Mouse (Mus musculus) neural tube, embryonic 14.5 days (tissue): ENCODE results near the gene Psme2b. TPM values are rescaled to one million over a fixed set of nuclear protein-coding genes. Genes with fewer than 3 reads are reported as not detected.
"Not testable (repeated sequence)": the region's sequence is repeated elsewhere in the genome, so short reads cannot be mapped to it uniquely, and the experiment has no call there.

Source experiments
- ATAC-seq: fragments of 200-750 bp; cut with Nextera tagmentation; 2 replicates; pipeline ENCODE4 v1.8.0; 2017; ENCODE audit warnings: low read depth, mild to moderate bottlenecking, moderate TSS enrichment, moderate library complexity
- H3K27ac ChIP-seq: fragments of 300-500 bp; sonication (generic); 2 replicates; pipeline ENCODE4 v1.5.1; 2014; ENCODE audit warnings: low read depth, mild to moderate bottlenecking, control low read depth, low read length, moderate library complexity, mixed read lengths
- H3K27me3 ChIP-seq: fragments of 300-500 bp; sonication (generic); 2 replicates; pipeline ENCODE4 v1.6.1; 2014; ENCODE audit warnings: low read length; ENCODE audit not compliant: control insufficient read depth, insufficient read depth
- H3K36me3 ChIP-seq: fragments of 300-500 bp; sonication (generic); 2 replicates; pipeline ENCODE4 v1.6.1; 2014; ENCODE audit warnings: low read length, mixed read lengths; ENCODE audit not compliant: control insufficient read depth, insufficient read depth
- H3K4me1 ChIP-seq: fragments of 300-500 bp; sonication (generic); 2 replicates; pipeline ENCODE4 v1.6.1; 2014; ENCODE audit warnings: low read length; ENCODE audit not compliant: control insufficient read depth, insufficient read depth
- H3K4me2 ChIP-seq: fragments of 300-500 bp; sonication (generic); 2 replicates; pipeline ENCODE4 v1.6.1; 2014; ENCODE audit warnings: mild to moderate bottlenecking, low read depth, low read length, control low read depth
- H3K4me3 ChIP-seq: fragments of 300-500 bp; sonication (generic); 2 replicates; pipeline ENCODE4 v1.5.1; 2014; ENCODE audit warnings: low read depth, low read length, control low read depth, mixed read lengths
- H3K9ac ChIP-seq: fragments of 300-500 bp; sonication (generic); replicated peaks from 2 replicates; pipeline ENCODE4 v1.6.1; 2014; ENCODE audit warnings: low read depth, mild to moderate bottlenecking, control low read depth, low read length, mixed read lengths
- H3K9me3 ChIP-seq: fragments of 300-500 bp; sonication (generic); 2 replicates; pipeline ENCODE4 v1.6.1; 2016; ENCODE audit warnings: low read length; ENCODE audit not compliant: control insufficient read depth
- WGBS: fragments of 180-500 bp; shearing (Covaris S2); extraction: QIAGEN DNeasy Blood & Tissue Kit; methylation state at CpG from one replicate; pipeline ENCODE4 v1.1.7; 2014; 5-methylcytosine and 5-hydroxymethylcytosine counted together
- polyA plus RNA-seq: library from polyadenylated mRNA; unstranded; fragments of >200 nt; fragmentation: Nextera tagmentation; extraction: Ambion mirVana; gene quantifications from 2 replicates; pipeline ENCODE4 v1.2.1, GENCODE M21; 2014

Gene Psme2b
- 1.4 and 1.6 TPM in 2 replicates for polyA plus RNA-seq

DNA sequence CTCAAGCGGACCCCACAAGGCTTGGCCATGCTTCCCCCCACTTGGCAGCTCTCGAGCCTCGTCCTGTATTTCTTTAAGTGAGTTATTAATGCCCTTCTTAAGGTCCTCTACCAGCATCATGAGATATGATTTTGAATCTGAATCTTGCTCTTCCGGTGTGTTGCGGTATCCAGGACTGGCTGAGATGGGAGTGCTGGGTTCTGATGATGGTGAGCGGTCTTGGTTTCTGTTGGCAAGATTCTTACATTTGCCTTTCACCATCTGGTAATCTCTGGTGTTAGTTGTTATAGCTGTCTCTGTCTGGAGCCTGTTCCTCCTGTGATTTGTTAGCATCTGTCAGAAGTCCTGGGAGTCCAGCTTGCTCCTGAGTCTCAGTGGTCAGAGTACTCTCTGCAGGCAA lies at the start of gene Psme2b:
Gene Psme2b (minus strand): TSS at position 101 of the 400 bp plus-strand sequence.
- H3K4me2 ChIP-seq, H3K4me3 ChIP-seq, H3K27ac ChIP-seq, H3K9ac ChIP-seq, H3K9me3 ChIP-seq, H3K4me1 ChIP-seq, ATAC-seq, H3K36me3 ChIP-seq, H3K27me3 ChIP-seq: not testable (repeated sequence)
- WGBS, result 97% methylated on average over 6 of the region's 6 CpGs

DNA sequence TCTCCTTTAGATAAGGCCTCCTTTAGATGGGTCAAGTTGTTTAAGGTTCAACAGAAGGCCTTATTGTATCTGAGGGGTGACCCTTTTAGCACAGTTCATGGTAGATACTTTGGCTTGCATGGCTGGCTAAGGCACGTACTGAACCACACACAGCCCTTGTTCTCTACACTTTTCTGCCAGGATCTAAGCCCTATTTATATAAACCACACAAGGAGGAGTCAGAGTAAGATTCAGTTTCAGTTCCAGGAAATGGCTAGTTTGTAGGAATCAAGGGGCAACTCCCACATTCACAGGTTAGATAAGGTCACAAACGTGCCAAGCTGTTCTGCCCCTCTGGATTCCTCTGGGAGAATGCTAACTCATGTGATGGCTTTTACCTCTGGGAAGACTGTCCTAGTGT lies 48.0 kb upstream of the Psme2b start, which contains the start of gene Tgtp1:
Gene Tgtp1 (minus strand): TSS at position 155 of the 400 bp plus-strand sequence.
- H3K4me2 ChIP-seq, ATAC-seq, H3K27ac ChIP-seq, H3K9me3 ChIP-seq, H3K36me3 ChIP-seq, H3K9ac ChIP-seq, H3K27me3 ChIP-seq, H3K4me3 ChIP-seq, H3K4me1 ChIP-seq: not testable (repeated sequence)
- WGBS, result 73% methylated on average over 2 of the region's 2 CpGs

- not testable (repeated sequence) for H3K4me1 ChIP-seq, ATAC-seq, H3K27ac ChIP-seq, H3K27me3 ChIP-seq, H3K36me3 ChIP-seq, H3K4me2 ChIP-seq, H3K9me3 ChIP-seq, H3K4me3 ChIP-seq, H3K9ac ChIP-seq
- 43% methylated on average over 10 of the region's 10 CpGs for WGBS
Observed at GRCm38 (mm10) chr11:48993296-48993695, 47.3 kb upstream of the Psme2b start.

DNA sequence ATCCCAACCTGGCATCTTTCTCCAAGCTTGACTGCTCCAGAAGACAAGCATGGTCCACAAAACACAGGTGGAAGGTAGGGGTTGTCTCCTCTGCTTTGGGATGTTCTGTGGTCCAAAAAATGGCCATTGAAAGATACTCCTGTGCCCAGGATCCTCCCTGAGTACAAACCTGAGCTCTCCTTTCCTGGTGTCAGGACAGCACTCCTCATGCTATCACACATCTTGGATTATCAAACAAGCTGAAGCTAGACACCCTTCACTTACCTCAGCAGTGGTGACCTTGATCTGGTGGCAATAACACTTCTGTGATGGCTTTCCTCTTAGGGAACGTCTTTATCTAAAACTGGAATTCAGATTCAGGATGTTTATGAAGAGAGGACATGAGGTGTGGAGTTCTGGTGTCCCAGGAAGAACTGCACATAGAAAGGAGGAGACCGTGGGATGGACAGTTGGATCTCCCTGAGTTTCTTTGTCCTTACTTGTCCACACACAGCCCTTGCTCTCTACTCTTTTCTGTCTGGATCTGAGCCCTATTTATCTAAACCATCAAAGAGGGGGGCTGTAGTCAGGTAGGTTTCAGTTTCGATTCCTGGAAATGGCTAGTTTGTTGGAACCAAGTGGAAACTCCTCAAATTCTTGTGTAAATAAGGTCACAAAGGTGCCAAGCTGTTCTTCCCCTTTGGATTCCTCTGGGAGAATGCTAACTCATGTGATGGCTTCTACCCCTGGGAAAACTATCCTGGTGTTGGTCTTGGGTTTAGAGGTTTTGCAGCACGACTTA lies 45.9 kb upstream of the Psme2b start, which contains the start of gene Gm12185:
Gene Gm12185 (minus strand): TSS at position 487 of the 781 bp plus-strand sequence.
- H3K36me3 ChIP-seq, H3K4me1 ChIP-seq, H3K9ac ChIP-seq, H3K27me3 ChIP-seq, H3K4me3 ChIP-seq, H3K27ac ChIP-seq, H3K9me3 ChIP-seq, ATAC-seq, H3K4me2 ChIP-seq: not testable (repeated sequence)
- 78% methylated on average over 4 of the region's 4 CpGs for WGBS

DNA sequence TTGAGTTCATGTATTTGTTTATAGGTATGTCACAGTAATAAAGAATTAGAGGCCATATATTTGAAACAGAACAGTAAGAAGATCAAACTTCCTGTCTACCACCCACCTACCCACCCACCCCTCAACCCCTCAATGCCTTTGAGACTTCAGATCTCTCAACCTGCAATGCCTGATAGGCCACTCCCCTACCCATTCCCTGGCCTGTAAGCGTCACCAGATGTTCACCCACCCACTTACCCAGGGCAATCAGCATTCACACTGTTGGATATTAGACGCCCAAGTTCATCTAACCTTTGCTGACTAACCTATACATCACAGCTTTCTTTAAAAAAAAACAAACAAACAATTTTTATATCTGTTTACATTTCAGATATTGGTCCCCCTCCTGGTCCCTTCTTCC lies 44.0 kb upstream of the Psme2b start:
- ATAC-seq, H3K27me3 ChIP-seq, H3K4me2 ChIP-seq, H3K27ac ChIP-seq, H3K36me3 ChIP-seq, H3K4me3 ChIP-seq, H3K4me1 ChIP-seq, H3K9me3 ChIP-seq, H3K9ac ChIP-seq: not testable (repeated sequence)
- WGBS, result 73% methylated on average over 2 of the region's 2 CpGs

DNA sequence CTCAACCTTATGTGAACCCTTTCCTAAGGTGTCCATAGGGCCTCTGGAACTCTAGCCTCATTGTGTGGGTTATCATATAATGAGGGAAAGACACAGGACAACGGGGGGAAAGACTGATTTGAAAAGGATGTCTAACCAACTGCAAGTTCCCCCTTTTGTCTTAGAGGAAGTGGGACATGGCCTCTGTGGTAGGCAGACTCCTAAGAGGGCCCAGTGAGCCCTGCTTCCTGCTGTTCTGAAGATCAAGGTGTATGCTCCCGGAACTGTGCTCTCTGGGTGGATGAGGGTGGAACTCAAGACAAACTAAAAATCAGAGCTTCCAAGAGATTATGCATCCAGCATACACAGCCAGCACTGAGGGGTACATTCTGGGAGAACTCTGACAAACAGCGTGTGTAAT lies 42.2 kb upstream of the Psme2b start:
- not testable (repeated sequence) for H3K4me2 ChIP-seq, H3K9ac ChIP-seq, H3K4me1 ChIP-seq, H3K27ac ChIP-seq, ATAC-seq, H3K27me3 ChIP-seq, H3K4me3 ChIP-seq, H3K36me3 ChIP-seq, H3K9me3 ChIP-seq
- WGBS, result 77% methylated on average over 2 of the region's 3 CpGs

DNA sequence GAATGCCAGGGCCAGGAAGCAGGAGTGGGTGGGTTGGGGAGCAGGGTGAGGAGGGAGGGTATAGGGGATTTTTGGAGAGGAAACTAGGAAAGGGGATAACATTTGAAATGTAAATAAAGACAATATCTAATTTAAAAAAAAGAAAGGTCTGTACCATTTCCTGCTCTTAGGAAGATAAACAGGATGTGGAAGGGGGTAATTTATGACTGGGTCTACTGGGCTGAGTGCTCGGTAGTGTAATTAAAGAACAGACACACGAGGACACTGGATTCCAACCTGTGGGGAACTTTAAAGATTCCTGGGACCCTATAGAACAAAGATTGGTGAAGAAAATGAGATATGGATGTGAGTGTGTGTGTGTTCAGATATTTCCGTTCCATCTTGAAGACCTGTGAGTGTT lies 36.9 kb upstream of the Psme2b start:
- H3K27me3 ChIP-seq, result not testable (repeated sequence)

GRCm38 (mm10) chr11:48980052-48980451 lies 34.1 kb upstream of the Psme2b start:
- not testable (repeated sequence) for H3K36me3 ChIP-seq, H3K27me3 ChIP-seq, H3K4me2 ChIP-seq, ATAC-seq, H3K9me3 ChIP-seq, H3K9ac ChIP-seq, H3K4me1 ChIP-seq, H3K27ac ChIP-seq, H3K4me3 ChIP-seq
- whole genome bisulfite sequencing, result no CpG with 5 or more reads among the region's 5 CpGs

More for the DNA sequence above, 36.9 kb upstream of the Psme2b start:
- WGBS, result no CpG with 5 or more reads among the region's 3 CpGs
- not testable (repeated sequence) for H3K27ac ChIP-seq, ATAC-seq, H3K36me3 ChIP-seq, H3K9me3 ChIP-seq, H3K4me2 ChIP-seq, H3K4me1 ChIP-seq, H3K4me3 ChIP-seq, H3K9ac ChIP-seq

GRCm38 (mm10) chr11:48979251-48979650 lies 33.3 kb upstream of the Psme2b start, which contains the start of gene 9930111J21Rik1:
9930111J21Rik1 (minus strand) TSS chr11:48979398.
- WGBS, result no CpG with 5 or more reads among the region's 3 CpGs

More at GRCm38 (mm10) chr11:48979251-48979650, 33.3 kb upstream of the Psme2b start, which contains the start of gene 9930111J21Rik1:
- not testable (repeated sequence) for H3K9ac ChIP-seq, H3K27ac ChIP-seq, H3K36me3 ChIP-seq, H3K4me2 ChIP-seq, ATAC-seq, H3K27me3 ChIP-seq, H3K4me3 ChIP-seq, H3K4me1 ChIP-seq, H3K9me3 ChIP-seq
